Mouse (Mus musculus): ENCODE measurements around the gene Ssxb8. TPM values are rescaled to one million over a fixed set of nuclear protein-coding genes. Genes with fewer than 3 reads are reported as not detected.
"Not testable (repeated sequence)": the region's sequence is repeated elsewhere in the genome, so short reads cannot be mapped to it uniquely, and the experiment has no call there.

The Ssxb8 gene
- not detected for total RNA-seq (2021)
- long read RNA-seq, experiment 1 = 0 reads
- long read RNA-seq, experiment 2 = 0 reads

DNA sequence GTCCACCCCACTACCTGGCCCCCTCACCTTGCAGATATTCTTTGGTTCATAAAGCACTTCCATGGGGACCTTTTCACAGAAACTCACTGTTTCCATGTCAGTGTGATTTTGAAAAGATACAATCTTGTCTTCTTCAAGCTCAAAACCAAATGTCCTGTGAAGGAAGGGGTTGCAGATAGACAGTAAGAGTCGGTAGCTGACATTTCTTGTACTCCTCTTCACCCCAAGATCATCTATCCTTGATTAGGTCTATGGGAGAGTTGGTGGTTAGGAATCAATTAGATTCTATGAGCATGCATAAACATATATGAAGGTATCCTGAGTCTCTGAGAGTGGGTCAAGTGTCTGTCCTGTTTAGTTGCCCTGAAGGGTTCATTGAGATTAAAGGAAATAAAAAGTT, at the start of gene Ssxb8:
Gene Ssxb8 (minus strand): TSS at position 101 of the 400 bp plus-strand sequence.
- H3K27ac ChIP-seq; H3K4me3 ChIP-seq; intact Hi-C loops (cut with DNase I); DNase-seq (ENCODE audit: extremely low spot score in 1 of 2, low spot score in 2 of 2): not testable (repeated sequence)

DNA sequence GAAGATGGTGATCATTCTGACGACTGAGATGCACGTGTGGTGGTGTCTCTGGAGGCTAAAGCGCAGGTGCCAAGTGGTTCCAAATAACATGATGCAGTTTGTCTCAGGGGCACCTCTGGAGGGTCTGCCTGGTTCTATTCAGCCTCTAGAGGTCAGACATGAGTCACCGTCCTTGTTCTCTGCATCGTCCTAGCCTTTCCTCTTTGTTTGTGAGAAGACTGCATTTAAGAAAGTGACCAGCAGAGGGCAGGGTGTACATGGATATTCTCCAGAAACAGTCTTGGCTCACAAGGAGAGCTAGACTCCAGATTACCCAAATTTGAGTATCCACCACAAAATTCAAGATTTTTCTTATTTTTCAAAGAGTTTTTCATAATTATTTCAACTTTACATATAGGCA, 42.3 kb upstream of the Ssxb8 start:
- Histone ChIP-seq H3K27ac (no peak overlapping the region), H3K4me3 (no peak overlapping the region)

DNA sequence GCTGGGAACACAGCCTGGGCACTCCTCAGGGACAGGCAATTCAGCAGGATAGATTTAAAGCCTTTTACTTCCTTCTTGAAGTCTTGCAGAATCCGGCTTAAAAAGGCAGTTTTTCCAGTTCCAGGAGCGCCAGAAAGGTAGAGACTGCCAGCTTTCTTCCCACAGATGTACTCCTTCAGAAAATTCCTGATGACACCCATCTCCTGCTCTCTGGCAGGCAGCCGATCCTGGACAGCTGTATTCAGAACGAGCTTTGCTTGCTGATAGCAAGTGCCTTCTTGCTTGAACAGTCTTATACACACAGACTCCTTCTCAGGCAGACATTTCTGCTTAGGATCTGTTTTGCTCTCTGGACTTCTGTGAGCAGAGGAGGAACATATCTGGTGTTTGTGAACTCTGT, 27.6 kb downstream of the Ssxb8 start:
- Histone ChIP-seq H3K4me3 (no peak overlapping the region), H3K27ac (no peak overlapping the region)
- no peak for DNase-seq (ENCODE audit: extremely low spot score in 1 of 2, low spot score in 2 of 2)
- TF ChIP-seq CTCF (IDR thresholded peaks at IDR 0.05) = no peak
- intact Hi-C loops (cut with DNase I) = loop anchor here (10.0 kb wide), 1 partner anchor 118 kb away; the partner anchor contains the start of gene Ssxb6

More for the DNA sequence above, 42.3 kb upstream of the Ssxb8 start:
- TF ChIP-seq CTCF (IDR thresholded peaks at IDR 0.05) = peak; percentile 44
- intact Hi-C loops (cut with DNase I) = loop anchor here (5.0 to 10.0 kb wide), 2 partner anchors 121 to 222 kb away; no protein-coding TSS in a partner anchor
- peak; percentile 21 to 23 for DNase-seq (ENCODE audit: extremely low spot score in 1 of 2, low spot score in 2 of 2)

Other genes with a start within 250 kb of the Ssxb8 start
- gene Ssxb2, start 229.1 kb downstream of the Ssxb8 start, total RNA-seq (2021) = not detected
- gene Gm14459, start 165.9 kb downstream of the Ssxb8 start, total RNA-seq (2021) = not detected
- gene Ssxb6, start 142.6 kb downstream of the Ssxb8 start, total RNA-seq (2021) = not detected
- not detected for gene Ssxb3, start 99.0 kb downstream of the Ssxb8 start, total RNA-seq (2021)
- not detected for gene Ssx9, start 57.6 kb upstream of the Ssxb8 start, total RNA-seq (2021)
- not detected for gene Ssxb5, start 112.8 kb upstream of the Ssxb8 start, total RNA-seq (2021)
- not detected for gene Gm6592, start 153.2 kb upstream of the Ssxb8 start, total RNA-seq (2021)
- gene Gm5751, start 183.4 kb upstream of the Ssxb8 start, total RNA-seq (2021) = not detected
- 10 to 100 TPM; 31.4 to 35.0 TPM for gene B630019K06Rik, start 201.5 kb upstream of the Ssxb8 start, total RNA-seq (2021)